Mouse (Mus musculus): ENCODE results near the gene Suv39h2. TPM values are rescaled to one million over a fixed set of nuclear protein-coding genes. Genes with fewer than 3 reads are reported as not detected.
A peak's percentile ranks its signal among the peaks of the same experiment; 100 is the strongest.

The Suv39h2 gene
- 1 to 10 TPM; 1.7 to 1.8 TPM for total RNA-seq (2021)

GRCm38 (mm10) chr2:3474861-3475283 lies at the start of gene Suv39h2:
Gene Suv39h2, minus strand, starts transcription at chr2:3475031.
- peak; percentile 98 for DNase-seq
- intact Hi-C loops (cut with DNase I), result loop anchor here (2.0 kb wide), 2 partner anchors 38 to 54 kb away; partner anchors contain the start of genes Cdnf, Gm45902 and Hspa14

GRCm38 (mm10) chr2:3522558-3522957 lies 47.7 kb upstream of the Suv39h2 start:
- DNase-seq, result no peak
- intact Hi-C loops (cut with DNase I), result no loop called here

GRCm38 (mm10) chr2:3512552-3513454 lies 38.0 kb upstream of the Suv39h2 start, which contains the start of the genes Gm45902, Hspa14 and Cdnf:
Gene Gm45902, minus strand, starts transcription at chr2:3512790.
Gene Hspa14, minus strand, starts transcription at chr2:3512814.
Gene Cdnf, plus strand, starts transcription at chr2:3513030.
- DNase-seq, result peak; percentile 97
- intact Hi-C loops (cut with DNase I), result loop anchor here (2.0 to 5.0 kb wide), 2 partner anchors 38 to 176 kb away; partner anchors contain the start of genes Acbd7 and Suv39h2

GRCm38 (mm10) chr2:3512076-3512475 lies 37.2 kb upstream of the Suv39h2 start:
- DNase-seq, result no peak
- intact Hi-C loops (cut with DNase I), result loop anchor here (2.0 to 5.0 kb wide), 2 partner anchors 37 to 175 kb away; partner anchors contain the start of genes Acbd7 and Suv39h2

GRCm38 (mm10) chr2:3500886-3501285 lies 26.1 kb upstream of the Suv39h2 start:
- DNase-seq, result no peak

GRCm38 (mm10) chr2:3499543-3499942 lies 24.7 kb upstream of the Suv39h2 start:
- DNase-seq, result no peak
- intact Hi-C loops (cut with DNase I), result no loop called here

More at GRCm38 (mm10) chr2:3500886-3501285, 26.1 kb upstream of the Suv39h2 start:
- intact Hi-C loops (cut with DNase I), result no loop called here

- intact Hi-C loops (cut with DNase I), result no loop called here
These were observed 19.1 kb upstream of the Suv39h2 start for GRCm38 (mm10) chr2:3493833-3494409.

GRCm38 (mm10) chr2:3489816-3490215 lies 15.0 kb upstream of the Suv39h2 start:
- intact Hi-C loops (cut with DNase I), result no loop called here
- no peak for DNase-seq

More at GRCm38 (mm10) chr2:3493833-3494409, 19.1 kb upstream of the Suv39h2 start:
- DNase-seq, result no peak

GRCm38 (mm10) chr2:3480239-3480638 lies 5.4 kb upstream of the Suv39h2 start:
- intact Hi-C loops (cut with DNase I), result no loop called here
- no peak for DNase-seq

- intact Hi-C loops (cut with DNase I), result loop anchor here (2.0 kb wide), 2 partner anchors 37 to 55 kb away; partner anchors contain the start of genes Cdnf, Gm45902 and Hspa14
- DNase-seq, result peak in 1 of 2 experiments; percentile 2
These were observed 968 bp upstream of the Suv39h2 start for GRCm38 (mm10) chr2:3475746-3476251.

- intact Hi-C loops (cut with DNase I), result loop anchor here (2.0 kb wide), 2 partner anchors 38 to 54 kb away; partner anchors contain the start of genes Cdnf, Gm45902 and Hspa14
- peak; percentile 52 to 72 for DNase-seq
These were observed 448 bp downstream of the Suv39h2 start for GRCm38 (mm10) chr2:3474361-3474805.

GRCm38 (mm10) chr2:3473891-3474290 lies 940 bp downstream of the Suv39h2 start:
- intact Hi-C loops (cut with DNase I), result loop anchor here (2.0 kb wide), 2 partner anchors 39 to 53 kb away; partner anchors contain the start of genes Cdnf, Gm45902 and Hspa14

GRCm38 (mm10) chr2:3456590-3456989 lies 18.2 kb downstream of the Suv39h2 start:
- no peak for DNase-seq
- intact Hi-C loops (cut with DNase I), result no loop called here

More at GRCm38 (mm10) chr2:3473891-3474290, 940 bp downstream of the Suv39h2 start:
- DNase-seq, result no peak

- no peak for DNase-seq
- intact Hi-C loops (cut with DNase I), result no loop called here
These were observed 21.7 kb downstream of the Suv39h2 start for GRCm38 (mm10) chr2:3453096-3453495.

GRCm38 (mm10) chr2:3449431-3449830 lies 25.4 kb downstream of the Suv39h2 start:
- DNase-seq, result no peak
- intact Hi-C loops (cut with DNase I), result no loop called here

- intact Hi-C loops (cut with DNase I), result no loop called here
- DNase-seq, result no peak
These were observed 28.8 kb downstream of the Suv39h2 start for GRCm38 (mm10) chr2:3445984-3446383.

- DNase-seq, result no peak
- intact Hi-C loops (cut with DNase I), result no loop called here
These were observed 30.6 kb downstream of the Suv39h2 start for GRCm38 (mm10) chr2:3444206-3444605.

- intact Hi-C loops (cut with DNase I), result no loop called here
- DNase-seq, result no peak
These were observed 36.9 kb downstream of the Suv39h2 start for GRCm38 (mm10) chr2:3437956-3438355.

GRCm38 (mm10) chr2:3435369-3436061 lies 39.3 kb downstream of the Suv39h2 start:
- intact Hi-C loops (cut with DNase I), result no loop called here

GRCm38 (mm10) chr2:3430956-3431355 lies 43.9 kb downstream of the Suv39h2 start:
- DNase-seq, result no peak
- intact Hi-C loops (cut with DNase I), result no loop called here

More at GRCm38 (mm10) chr2:3435369-3436061, 39.3 kb downstream of the Suv39h2 start:
- no peak for DNase-seq

All from heart, postnatal 10 days (tissue).